Mouse (Mus musculus): ENCODE measurements around the gene Myt1l. TPM values are rescaled to one million over a fixed set of nuclear protein-coding genes. Genes with fewer than 3 reads are reported as not detected.

Gene Myt1l
- polyA plus RNA-seq, 1 experiment from 2014 or later = 0.03 TPM

DNA sequence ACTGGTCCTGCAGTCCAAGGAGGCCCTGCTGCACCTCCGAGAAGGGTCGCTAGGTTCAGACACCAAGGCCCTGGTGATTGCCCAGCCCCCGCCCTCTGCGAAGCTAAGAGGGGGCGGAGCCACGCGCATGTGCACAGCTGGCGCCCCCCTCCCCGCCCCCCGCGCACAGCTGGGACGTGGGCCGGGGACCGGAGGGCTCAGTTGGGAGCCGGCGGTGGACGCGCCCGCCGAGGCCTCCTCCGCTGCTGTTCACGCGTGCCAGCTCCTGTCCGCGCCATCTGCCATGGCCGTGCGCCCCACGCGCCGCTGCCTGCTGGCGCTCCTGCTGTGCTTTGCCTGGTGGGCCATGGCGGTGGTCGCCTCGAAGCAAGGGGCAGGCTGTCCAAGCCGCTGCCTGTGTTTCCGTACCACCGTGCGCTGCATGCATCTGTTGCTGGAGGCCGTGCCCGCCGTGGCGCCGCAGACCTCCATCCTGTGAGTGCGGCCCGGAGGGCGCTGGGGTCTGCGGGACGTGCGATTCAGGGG lies 409.7 kb downstream of the Myt1l start:
- peak; percentile 41 for ATAC-seq
- DNase-seq (ENCODE audit: low read depth, low spot score) = no peak
- no peak for TF ChIP-seq CTCF (IDR thresholded peaks at IDR 0.05)
- no peaks in the 10 kb centered on the region for H3K27me3 ChIP-seq
- ChIA-PET CTCF (no interaction called here), POLR2A (no interaction called here)
- in situ Hi-C loops (cut with MboI; ENCODE audit: low pct_unique_long_range_greater_than_20kb) = no loop called here

DNA sequence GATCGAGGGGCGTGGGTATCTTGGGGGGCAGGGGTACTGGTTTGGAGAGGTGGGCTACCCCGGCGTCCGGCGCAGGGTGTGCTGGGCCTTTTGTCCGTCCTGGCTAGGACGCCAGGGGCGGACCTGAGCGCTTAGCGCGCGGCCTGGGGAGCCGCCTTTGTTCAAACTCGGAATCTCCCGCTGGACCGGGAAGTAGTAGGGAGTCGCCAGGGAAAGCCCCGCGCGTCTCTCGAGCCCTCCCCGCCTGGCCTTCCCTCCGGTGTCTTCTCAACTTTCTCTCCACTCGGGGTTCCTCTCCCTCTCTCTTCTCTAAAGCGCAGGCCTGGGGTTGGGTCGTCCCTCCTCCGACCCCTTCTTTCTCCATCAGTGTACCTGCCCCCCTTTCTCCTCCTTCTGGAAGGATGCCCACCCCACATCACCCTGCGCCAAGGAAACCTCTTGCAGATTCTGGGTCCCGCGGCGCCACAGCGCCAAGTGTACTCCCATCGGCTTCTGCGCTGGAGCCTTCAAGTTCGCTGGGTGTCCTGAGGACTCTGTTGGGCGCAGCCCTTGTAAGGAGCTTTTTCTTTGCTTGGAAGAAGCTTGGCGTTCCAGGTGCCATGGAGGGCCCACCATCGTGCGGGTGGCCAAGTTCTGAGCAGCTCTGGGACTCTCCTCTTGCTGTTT lies 410.3 kb downstream of the Myt1l start:
- TF ChIP-seq CTCF (IDR thresholded peaks at IDR 0.05) = no peak
- no peaks in the 10 kb centered on the region for H3K27me3 ChIP-seq
- ChIA-PET POLR2A (interaction anchor here (0.7 kb wide), 1 partner anchor 18 kb away, joined by 3 read pairs; no protein-coding TSS in a partner anchor), CTCF (interaction anchor here (1.5 kb wide), 1 partner anchor 12 kb away, joined by 6 read pairs; no protein-coding TSS in a partner anchor)
- in situ Hi-C loops (cut with MboI; ENCODE audit: low pct_unique_long_range_greater_than_20kb) = no loop called here
- no peak for DNase-seq (ENCODE audit: low read depth, low spot score)
- ATAC-seq = peak; percentile 85

DNA sequence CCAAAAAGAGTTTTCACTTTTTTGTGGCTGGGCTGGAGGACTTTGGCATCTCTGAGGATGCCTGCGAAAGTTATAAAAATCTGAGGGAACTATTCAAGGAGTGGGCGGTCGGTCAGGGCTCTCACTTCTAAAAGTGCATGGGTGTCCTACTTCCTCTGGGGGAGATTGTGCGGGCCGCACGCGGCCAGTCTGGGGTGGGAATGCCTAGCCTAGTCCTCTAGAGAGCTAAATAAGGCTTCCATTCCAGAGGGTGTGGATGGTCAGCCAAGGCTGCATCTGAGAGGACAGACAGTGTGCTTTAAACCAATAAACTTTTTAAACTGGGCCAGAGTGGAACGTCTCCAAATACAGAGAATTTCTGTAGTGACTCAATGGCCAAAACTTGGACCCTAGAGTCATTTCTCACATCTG lies 411.1 kb downstream of the Myt1l start:
- no peak for TF ChIP-seq CTCF (IDR thresholded peaks at IDR 0.05)
- ATAC-seq (no peak), DNase-seq (ENCODE audit: low read depth, low spot score) (no peak)
- in situ Hi-C loops (cut with MboI; ENCODE audit: low pct_unique_long_range_greater_than_20kb) = no loop called here
- H3K27me3 ChIP-seq = no peaks in the 10 kb centered on the region
- POLR2A ChIA-PET = interaction anchor here (0.7 kb wide), 1 partner anchor 17 kb away, joined by 3 read pairs; no protein-coding TSS in a partner anchor
- CTCF ChIA-PET = interaction anchor here (1.5 kb wide), 1 partner anchor 13 kb away, joined by 6 read pairs; no protein-coding TSS in a partner anchor

- POLR2A ChIA-PET = no interaction called here
- in situ Hi-C loops (cut with MboI; ENCODE audit: low pct_unique_long_range_greater_than_20kb) = no loop called here
- TF ChIP-seq CTCF (IDR thresholded peaks at IDR 0.05) = no peak
Observed at GRCm38 (mm10) chr12:29942435-29942834, 414.3 kb downstream of the Myt1l start.

GRCm38 (mm10) chr12:29944650-29945049 lies 416.5 kb downstream of the Myt1l start:
- in situ Hi-C loops (cut with MboI; ENCODE audit: low pct_unique_long_range_greater_than_20kb) = no loop called here
- ChIA-PET POLR2A (no interaction called here), CTCF (interaction anchor here (0.7 to 1.6 kb wide), 2 partner anchors 18 to 95 kb away, joined by 3 read pairs; no protein-coding TSS in a partner anchor)
- TF ChIP-seq CTCF (IDR thresholded peaks at IDR 0.05) = no peak
- DNase-seq (ENCODE audit: low read depth, low spot score) = no peak
- H3K27me3 ChIP-seq = no peaks in the 10 kb centered on the region
- no peak for ATAC-seq

More at GRCm38 (mm10) chr12:29942435-29942834, 414.3 kb downstream of the Myt1l start:
- DNase-seq (ENCODE audit: low read depth, low spot score) = no peak
- CTCF ChIA-PET = no interaction called here
- no peak for ATAC-seq
- H3K27me3 ChIP-seq = no peaks in the 10 kb centered on the region

GRCm38 (mm10) chr12:29945182-29945743 lies 417.1 kb downstream of the Myt1l start:
- H3K27me3 ChIP-seq = no peaks in the 10 kb centered on the region
- POLR2A ChIA-PET = no interaction called here
- DNase-seq (ENCODE audit: low read depth, low spot score) (no peak), ATAC-seq (no peak)
- TF ChIP-seq CTCF (IDR thresholded peaks at IDR 0.05) = no peak
- CTCF ChIA-PET = interaction anchor here (1.2 to 1.6 kb wide), 2 partner anchors 38 to 94 kb away, joined by 3 read pairs; no protein-coding TSS in a partner anchor
- in situ Hi-C loops (cut with MboI; ENCODE audit: low pct_unique_long_range_greater_than_20kb) = no loop called here

DNA sequence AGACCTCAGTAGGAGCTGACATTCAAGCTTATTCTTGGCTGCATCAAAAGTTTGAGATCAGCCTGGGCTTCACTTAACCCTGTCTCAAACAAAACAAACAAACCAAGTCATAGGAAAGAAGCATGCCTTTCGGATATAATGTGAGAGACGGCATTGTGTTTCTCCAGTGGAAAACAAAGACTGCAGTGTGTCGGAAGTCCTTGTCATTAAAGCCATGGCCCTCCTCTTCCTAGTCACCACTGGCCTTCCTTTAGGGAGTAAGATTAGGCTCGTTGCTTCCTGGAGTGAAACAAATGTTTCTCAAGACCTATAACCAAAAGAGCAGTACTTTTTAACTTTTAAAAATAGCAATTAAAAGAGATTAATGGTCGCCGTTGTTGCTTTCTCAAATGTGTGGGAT lies 422.9 kb downstream of the Myt1l start:
- CTCF ChIA-PET = no interaction called here
- POLR2A ChIA-PET = no interaction called here
- no peak for TF ChIP-seq CTCF (IDR thresholded peaks at IDR 0.05)
- in situ Hi-C loops (cut with MboI; ENCODE audit: low pct_unique_long_range_greater_than_20kb) = no loop called here
- no peak for DNase-seq (ENCODE audit: low read depth, low spot score)
- no peaks in the 10 kb centered on the region for H3K27me3 ChIP-seq
- ATAC-seq = no peak

DNA sequence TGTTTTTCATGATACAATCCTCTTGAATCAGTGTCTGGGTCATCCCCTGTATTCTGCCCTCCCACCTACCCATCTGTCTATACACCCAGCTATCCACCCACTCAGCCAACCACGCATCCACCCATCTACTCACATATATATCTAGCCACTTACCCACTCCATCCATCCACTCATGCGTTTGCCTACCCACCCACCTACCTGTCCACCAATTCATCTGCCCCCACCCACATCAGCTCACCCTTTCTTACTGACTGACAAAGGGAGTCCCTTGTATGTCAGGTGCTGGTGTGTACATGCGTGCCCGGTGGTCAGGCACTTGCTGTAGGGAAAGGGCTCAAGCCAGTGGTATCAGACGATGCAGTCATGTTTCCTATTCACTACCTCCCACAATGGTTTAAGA lies 423.3 kb downstream of the Myt1l start:
- in situ Hi-C loops (cut with MboI; ENCODE audit: low pct_unique_long_range_greater_than_20kb) = no loop called here
- POLR2A ChIA-PET = interaction anchor here (0.9 kb wide), 1 partner anchor 23 kb away, joined by 3 read pairs; no protein-coding TSS in a partner anchor
- H3K27me3 ChIP-seq = no peaks in the 10 kb centered on the region
- CTCF ChIA-PET = no interaction called here
- TF ChIP-seq CTCF (IDR thresholded peaks at IDR 0.05) = no peak
- DNase-seq (ENCODE audit: low read depth, low spot score) = no peak
- no peak for ATAC-seq

DNA sequence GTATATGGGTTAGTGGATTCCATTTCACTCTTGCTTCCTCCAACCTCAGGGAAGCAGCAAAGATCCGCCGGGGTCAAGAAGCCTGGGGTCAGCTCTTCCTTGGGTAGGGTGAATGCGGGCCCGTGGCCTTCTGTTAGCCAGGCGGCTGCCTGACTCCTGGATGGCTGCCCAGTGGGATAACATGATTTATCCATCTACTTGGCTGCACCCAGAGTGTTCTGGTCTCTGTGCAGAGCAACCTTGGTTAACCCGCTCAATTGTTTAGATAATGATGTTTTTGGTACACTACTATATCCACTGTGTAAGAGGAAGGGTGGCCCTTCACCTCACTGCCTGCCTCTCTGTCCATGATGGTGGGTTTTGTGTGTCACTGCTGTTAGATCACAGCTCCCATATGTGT lies 423.9 kb downstream of the Myt1l start:
- TF ChIP-seq CTCF (IDR thresholded peaks at IDR 0.05) = no peak
- POLR2A ChIA-PET = interaction anchor here (0.9 kb wide), 1 partner anchor 22 kb away, joined by 3 read pairs; no protein-coding TSS in a partner anchor
- no peak for DNase-seq (ENCODE audit: low read depth, low spot score)
- ATAC-seq = no peak
- in situ Hi-C loops (cut with MboI; ENCODE audit: low pct_unique_long_range_greater_than_20kb) = no loop called here
- CTCF ChIA-PET = interaction anchor here (1.1 kb wide), 1 partner anchor 18 kb away, joined by 4 read pairs; no protein-coding TSS in a partner anchor
- H3K27me3 ChIP-seq = no peaks in the 10 kb centered on the region

DNA sequence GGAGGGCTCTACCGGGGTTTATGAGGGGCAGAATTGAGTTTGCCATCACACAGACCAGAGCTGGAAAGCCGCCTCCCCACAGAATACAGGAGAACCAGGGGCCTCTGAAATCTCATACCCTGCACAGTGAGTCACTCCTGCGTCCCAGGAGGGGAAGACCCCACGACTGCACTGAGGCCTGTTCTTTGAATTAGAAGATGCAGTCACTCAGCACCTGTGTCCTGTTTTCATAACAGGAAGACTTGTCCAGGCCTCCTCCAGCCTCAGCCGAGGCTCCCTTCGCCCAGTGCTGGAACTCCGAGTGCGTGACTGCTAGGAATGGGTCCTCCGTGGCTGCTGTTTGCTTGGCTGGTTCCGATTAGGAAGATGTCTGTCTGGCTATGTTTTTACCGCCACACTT lies 425.8 kb downstream of the Myt1l start:
- TF ChIP-seq CTCF (IDR thresholded peaks at IDR 0.05) = no peak
- no peak for DNase-seq (ENCODE audit: low read depth, low spot score)

DNA sequence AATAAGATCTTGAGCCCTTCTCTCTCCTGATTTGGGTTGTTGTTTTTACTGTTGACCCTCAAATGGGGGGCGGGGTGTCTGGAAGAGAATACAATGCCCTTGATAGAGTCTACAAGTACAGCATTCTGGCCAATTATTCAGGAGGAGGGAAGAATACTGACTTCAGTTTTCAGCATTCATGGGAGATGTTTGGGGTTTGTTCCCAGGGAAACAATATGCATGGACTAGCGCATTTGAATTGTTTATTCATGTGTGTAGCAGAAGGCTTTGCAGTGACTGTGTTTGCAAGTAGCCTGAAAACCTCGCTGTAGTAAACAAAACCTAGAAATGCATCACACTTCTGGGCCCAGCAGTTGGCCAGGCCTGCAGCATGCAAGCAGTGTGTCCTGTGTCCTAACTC lies 426.3 kb downstream of the Myt1l start:
- TF ChIP-seq CTCF (IDR thresholded peaks at IDR 0.05) = no peak
- POLR2A ChIA-PET = no interaction called here
- DNase-seq (ENCODE audit: low read depth, low spot score) = no peak
- in situ Hi-C loops (cut with MboI; ENCODE audit: low pct_unique_long_range_greater_than_20kb) = no loop called here
- no peaks in the 10 kb centered on the region for H3K27me3 ChIP-seq
- no peak for ATAC-seq
- CTCF ChIA-PET = no interaction called here

More for the DNA sequence above, 425.8 kb downstream of the Myt1l start:
- H3K27me3 ChIP-seq = no peaks in the 10 kb centered on the region
- ATAC-seq = no peak
- in situ Hi-C loops (cut with MboI; ENCODE audit: low pct_unique_long_range_greater_than_20kb) = no loop called here
- POLR2A ChIA-PET = no interaction called here
- CTCF ChIA-PET = no interaction called here
